Mouse (Mus musculus) intestine, postnatal 0 days (tissue): ENCODE data around the gene Plau. TPM values are rescaled to one million over a fixed set of nuclear protein-coding genes. Genes with fewer than 3 reads are reported as not detected.

ENCODE experiments used
- ATAC-seq: fragments of 200-750 bp; cut with Nextera tagmentation; 2 replicates; pipeline ENCODE4 v1.8.0; 2017; ENCODE audit warnings: mild to moderate bottlenecking, moderate TSS enrichment, moderate library complexity
- H3K27ac ChIP-seq: fragments of 300-500 bp; sonication (generic); 2 replicates; pipeline ENCODE4 v1.5.1; 2014; ENCODE audit warnings: mild to moderate bottlenecking, low read depth, low read length, moderate library complexity
- H3K27me3 ChIP-seq: fragments of 300-500 bp; sonication (generic); replicated peaks from 2 replicates; pipeline ENCODE4 v1.6.1; 2014; ENCODE audit warnings: low read length, mixed read lengths; ENCODE audit not compliant: control insufficient read depth, insufficient read depth
- H3K36me3 ChIP-seq: fragments of 300-500 bp; sonication (generic); 2 replicates; pipeline ENCODE4 v1.6.1; 2014; ENCODE audit warnings: mild to moderate bottlenecking, moderate library complexity; ENCODE audit not compliant: control insufficient read depth, insufficient read depth
- H3K4me1 ChIP-seq: fragments of 300-500 bp; sonication (generic); replicated peaks from 2 replicates; pipeline ENCODE4 v1.6.1; 2014; ENCODE audit warnings: antibody characterized with exemption, low read length, mixed read lengths; ENCODE audit not compliant: control insufficient read depth, insufficient read depth
- H3K4me2 ChIP-seq: fragments of 300-500 bp; sonication (generic); replicated peaks from 2 replicates; pipeline ENCODE4 v1.6.1; 2014; ENCODE audit warnings: low read depth, mild to moderate bottlenecking, moderate library complexity
- H3K4me3 ChIP-seq: fragments of 300-500 bp; sonication (generic); 2 replicates; pipeline ENCODE4 v1.5.1; 2014; ENCODE audit warnings: low read depth, low read length
- H3K9ac ChIP-seq: fragments of 300-500 bp; sonication (generic); 2 replicates; pipeline ENCODE4 v1.6.1; 2014; ENCODE audit warnings: mild to moderate bottlenecking, low read depth, low read length
- H3K9me3 ChIP-seq: fragments of 300-500 bp; sonication (generic); 2 replicates; pipeline ENCODE4 v1.6.1; 2016; ENCODE audit warnings: mixed run types; ENCODE audit not compliant: control insufficient read depth
- CTCF ChIP-seq: sonication (generic); IDR thresholded peaks from 2 replicates; pipeline ENCODE4 v1.5.1; 2016; ENCODE audit warnings: low read depth, mild to moderate bottlenecking, control low read depth, antibody characterized with exemption, moderate library complexity
- WGBS: fragments of 180-500 bp; shearing (Covaris S2); extraction: QIAGEN DNeasy Blood & Tissue Kit; methylation state at CpG from one replicate; pipeline ENCODE4 v1.1.7; 2014; 5-methylcytosine and 5-hydroxymethylcytosine counted together
- polyA plus RNA-seq: library from polyadenylated mRNA; unstranded; fragments of >200 nt; fragmentation: Nextera tagmentation; extraction: Ambion mirVana; gene quantifications from 2 replicates; pipeline ENCODE4 v1.2.1, GENCODE M21; 2015

Gene Plau
- polyA plus RNA-seq, 1 experiment from 2014 or later, result 2.7 TPM

DNA sequence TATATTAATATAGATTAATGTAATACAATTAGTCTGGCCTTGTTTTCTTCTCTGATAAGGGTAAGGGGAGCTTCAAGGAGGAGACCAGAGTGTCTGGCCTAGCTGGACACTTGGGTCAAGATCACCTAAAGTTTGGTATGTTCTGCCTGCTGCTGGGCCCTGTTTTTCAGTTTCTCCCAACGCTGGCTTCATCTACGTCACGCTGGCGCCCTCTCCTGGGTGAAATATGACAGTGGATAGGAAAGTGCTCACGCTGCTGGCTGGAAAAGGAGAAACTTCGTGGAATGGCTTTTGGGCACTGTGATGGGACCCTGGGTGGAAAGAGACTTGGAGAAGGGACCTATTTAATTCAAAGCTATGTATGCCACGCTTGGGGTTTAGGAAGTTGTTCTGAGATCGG, 36.8 kb downstream of the Plau start:
- TF ChIP-seq CTCF, result peak; percentile 97
- Histone ChIP-seq H3K4me3 (no peak overlapping the region), H3K27me3 (no peaks in the 10 kb centered on the region), H3K4me2 (no peak overlapping the region), H3K9ac (no peak overlapping the region), H3K27ac (no peak overlapping the region), H3K36me3 (no peaks in the 10 kb centered on the region), H3K4me1 (no peaks in the 10 kb centered on the region), H3K9me3 (no peaks in the 10 kb centered on the region)
- 4% methylated on average over 8 of the region's 8 CpGs for WGBS
- no peak for ATAC-seq

GRCm38 (mm10) chr14:20873931-20874330, 37.5 kb downstream of the Plau start:
- Histone ChIP-seq H3K4me2 (no peak overlapping the region), H3K4me1 (no peaks in the 10 kb centered on the region), H3K4me3 (no peak overlapping the region), H3K9ac (no peak overlapping the region), H3K27me3 (no peaks in the 10 kb centered on the region), H3K9me3 (no peaks in the 10 kb centered on the region), H3K36me3 (no peaks in the 10 kb centered on the region), H3K27ac (no peak overlapping the region)
- TF ChIP-seq CTCF, result no peak
- 22% methylated on average over 6 of the region's 6 CpGs for WGBS
- ATAC-seq, result no peak

GRCm38 (mm10) chr14:20884691-20885090, 48.2 kb downstream of the Plau start:
- H3K27ac ChIP-seq, result peak overlapping the region; percentile 3; the same call in 1 of the 2 replicates
- TF ChIP-seq CTCF, result no peak
- WGBS, result 71% methylated on average over 5 of the region's 5 CpGs

DNA sequence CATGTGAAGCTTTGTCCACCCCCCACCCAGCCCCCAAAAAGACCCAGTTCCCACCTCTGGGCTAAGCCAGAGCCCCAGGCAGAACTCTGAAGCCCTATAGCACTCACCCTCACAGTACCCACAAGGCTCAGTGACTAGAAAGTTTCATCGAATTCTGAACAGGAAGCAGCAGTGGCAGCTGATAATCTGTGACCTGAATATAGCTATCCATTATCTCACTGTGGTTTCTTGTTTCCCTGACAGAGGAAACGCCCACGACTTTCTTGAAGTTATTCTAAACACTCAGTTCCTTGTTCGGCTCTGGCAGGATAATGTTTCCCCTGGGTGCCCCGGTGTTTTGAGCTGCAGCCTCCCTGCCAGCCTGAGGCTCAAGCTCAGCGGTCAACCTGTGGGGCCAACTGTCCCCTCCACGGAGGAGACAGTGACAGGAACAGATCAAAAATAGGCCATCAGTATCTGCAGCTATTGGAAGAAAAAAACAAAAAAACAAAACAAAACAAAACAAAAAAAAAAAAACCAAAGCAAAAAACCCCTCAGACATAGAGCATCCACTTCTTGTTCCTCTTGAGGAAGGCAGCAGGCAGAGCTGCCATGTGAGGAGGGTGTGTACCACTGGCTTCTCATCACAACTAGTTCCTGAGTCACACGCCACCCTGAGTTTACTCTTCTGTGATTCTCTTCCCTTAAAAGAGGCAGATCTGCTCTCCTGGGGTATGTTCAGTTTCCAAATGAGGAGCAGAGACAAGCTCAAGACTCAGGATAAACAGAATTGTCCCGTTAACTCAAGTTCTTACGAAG, 48.8 kb downstream of the Plau start:
- no peaks in the 10 kb centered on the region for H3K9me3 ChIP-seq
- TF ChIP-seq CTCF, result no peak
- 22% methylated on average over 10 of the region's 10 CpGs for whole genome bisulfite sequencing
- peak; percentile 63 for ATAC-seq
- 0 out of 2 replicates have a peak, but pooled peaks cover 7% of the 10 kb centered on the region for H3K4me1 ChIP-seq
- H3K27ac ChIP-seq, result peak overlapping the region; percentile 3; the same call in 1 of the 2 replicates
- no peaks in the 10 kb centered on the region for H3K36me3 ChIP-seq
- H3K27me3 ChIP-seq, result no peaks in the 10 kb centered on the region
- H3K4me2 ChIP-seq, result 0 out of 2 replicates have a peak overlapping the region, but pooled peaks have one; percentile 17
- no peak overlapping the region for H3K4me3 ChIP-seq
- H3K9ac ChIP-seq, result no peak overlapping the region

More at GRCm38 (mm10) chr14:20884691-20885090, 48.2 kb downstream of the Plau start:
- Histone ChIP-seq H3K36me3 (no peaks in the 10 kb centered on the region), H3K9me3 (no peaks in the 10 kb centered on the region), H3K27me3 (no peaks in the 10 kb centered on the region), H3K4me2 (0 out of 2 replicates have a peak overlapping the region, but pooled peaks have one; percentile 17), H3K4me3 (no peak overlapping the region), H3K4me1 (0 out of 2 replicates have a peak, but pooled peaks cover 7% of the 10 kb centered on the region), H3K9ac (no peak overlapping the region)
- no peak for ATAC-seq

DNA sequence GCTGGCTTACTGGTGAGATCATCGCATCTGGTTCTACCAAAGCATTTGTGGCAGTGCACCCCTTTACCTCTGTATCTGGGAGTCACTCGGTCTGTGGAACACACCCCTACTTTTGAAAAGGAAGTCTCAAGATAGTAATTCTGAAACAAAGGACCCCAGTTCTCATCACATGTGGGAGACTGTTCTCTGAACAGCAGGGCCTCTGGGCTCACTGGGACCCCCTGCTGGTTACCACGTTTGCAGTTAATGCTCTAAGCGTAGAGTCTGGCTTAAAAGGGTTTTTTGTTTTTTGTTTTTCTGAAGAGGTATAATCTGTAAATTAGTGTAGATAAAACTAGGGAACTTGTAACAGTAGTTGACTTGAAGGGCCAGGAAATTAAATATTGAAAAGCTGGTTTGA, 49.8 kb downstream of the Plau start:
- no peak overlapping the region for H3K4me2 ChIP-seq
- no peak overlapping the region for H3K27ac ChIP-seq
- no peak for ATAC-seq
- H3K36me3 ChIP-seq, result no peaks in the 10 kb centered on the region
- 63% methylated on average over 4 of the region's 4 CpGs for WGBS
- TF ChIP-seq CTCF, result peak; percentile 54
- H3K4me1 ChIP-seq, result 0 out of 2 replicates have a peak, but pooled peaks cover 7% of the 10 kb centered on the region
- H3K4me3 ChIP-seq, result no peak overlapping the region
- no peaks in the 10 kb centered on the region for H3K9me3 ChIP-seq
- H3K9ac ChIP-seq, result no peak overlapping the region
- no peaks in the 10 kb centered on the region for H3K27me3 ChIP-seq

- TF ChIP-seq CTCF, result no peak
- Histone ChIP-seq H3K27me3 (no peaks in the 10 kb centered on the region), H3K4me1 (0 out of 2 replicates have a peak, but pooled peaks cover 7% of the 10 kb centered on the region), H3K27ac (no peak overlapping the region), H3K4me3 (no peak overlapping the region), H3K9me3 (no peaks in the 10 kb centered on the region), H3K9ac (no peak overlapping the region), H3K36me3 (no peaks in the 10 kb centered on the region), H3K4me2 (no peak overlapping the region)
- 85% methylated on average over 7 of the region's 7 CpGs for WGBS
- ATAC-seq, result no peak
These were observed 51.2 kb downstream of the Plau start for GRCm38 (mm10) chr14:20887541-20888085.
